Mouse (Mus musculus) frontal cortex, postnatal 25 days (tissue): ENCODE measurements around the gene Olfr1157.

Experiments
- DNase-seq, 2 experiments: peaks; one replicate each; pipeline ENCODE4 v3.0.0; 2022; ENCODE audit warnings: low spot score in 2 of 2

Olfr1157 gene

GRCm38 (mm10) chr2:87968199-87968598 is at the start of gene Olfr1157:
Olfr1157 (minus strand) TSS chr2:87968299.
- DNase-seq = no peak

GRCm38 (mm10) chr2:88007515-88008318 is 39.6 kb upstream of the Olfr1157 start, which contains the start of gene Olfr1160:
Olfr1160 (minus strand) TSS chr2:88008268.
- no peak for DNase-seq

GRCm38 (mm10) chr2:87989813-87990212 is 21.7 kb upstream of the Olfr1157 start, which contains the start of gene Olfr1158:
Olfr1158 (plus strand) TSS chr2:87990113.
- no peak for DNase-seq

- no peak for DNase-seq
Measured at GRCm38 (mm10) chr2:87974563-87974962, 6.5 kb upstream of the Olfr1157 start, which contains the start of gene Olfr74. Olfr74 (minus strand) TSS chr2:87974663.

- DNase-seq = no peak
Measured at GRCm38 (mm10) chr2:87953000-87953399, 15.1 kb downstream of the Olfr1157 start, which contains the start of gene Olfr1156. Olfr1156 (minus strand) TSS chr2:87953100.

DNA sequence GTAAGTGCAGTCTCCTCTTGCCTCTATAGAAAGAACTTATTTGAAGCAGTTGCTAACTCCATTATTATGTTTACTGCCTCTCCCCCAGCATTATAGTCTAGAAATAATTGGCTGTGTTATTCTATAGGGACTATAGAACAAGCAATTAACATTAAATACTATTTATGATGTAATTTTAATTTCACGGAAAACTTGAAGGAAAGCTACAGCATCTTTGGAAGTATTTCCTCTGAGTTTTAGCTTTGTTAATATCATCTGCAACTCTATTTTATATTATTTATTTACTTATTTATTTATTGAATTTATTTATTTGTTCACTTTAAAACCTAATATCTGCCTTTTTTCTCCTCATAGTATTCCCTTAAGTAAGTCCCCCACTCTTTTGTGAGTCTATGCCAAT is 23.1 kb downstream of the Olfr1157 start, which contains the start of gene Olfr1155:
Gene Olfr1155 (minus strand): TSS at position 101 of the 400 bp plus-strand sequence.
- DNase-seq = no peak
